Mouse (Mus musculus) ovary, postnatal 10 days (tissue): Measurements from ENCODE around the gene Mknk1.

Experiments used
- DNase-seq: peaks from one replicate; pipeline ENCODE4 v3.0.0; 2022; ENCODE audit warnings: low spot score

The Mknk1 gene

DNA sequence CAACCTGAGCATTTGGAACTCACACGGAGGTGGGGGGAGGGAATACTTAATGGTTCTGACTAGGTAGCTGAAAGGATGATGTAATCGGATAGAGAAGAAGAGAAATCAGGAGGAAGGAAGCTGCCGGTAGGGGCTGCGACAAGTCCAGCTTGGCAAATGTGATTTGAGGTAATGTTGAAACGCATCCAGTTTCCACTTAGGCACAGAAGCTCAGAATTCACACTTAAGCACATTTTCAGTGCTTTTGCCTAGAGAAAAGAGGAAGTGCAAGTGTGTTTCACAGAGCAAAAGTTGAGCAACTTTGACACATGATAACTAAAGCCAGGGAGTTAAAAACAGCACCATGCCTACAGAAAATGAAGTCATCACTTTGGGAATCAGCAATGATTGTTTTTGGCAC is 8.4 kb downstream of the Mknk1 start:
- no peak for DNase-seq

GRCm38 (mm10) chr4:115848083-115848482 is 9.1 kb downstream of the Mknk1 start:
- no peak for DNase-seq

GRCm38 (mm10) chr4:115848990-115849677 is 10.1 kb downstream of the Mknk1 start:
- DNase-seq = no peak

- no peak for DNase-seq
Measured at GRCm38 (mm10) chr4:115850111-115850510, 11.1 kb downstream of the Mknk1 start.

- DNase-seq = no peak
Measured at GRCm38 (mm10) chr4:115850631-115851030, 11.6 kb downstream of the Mknk1 start.

DNA sequence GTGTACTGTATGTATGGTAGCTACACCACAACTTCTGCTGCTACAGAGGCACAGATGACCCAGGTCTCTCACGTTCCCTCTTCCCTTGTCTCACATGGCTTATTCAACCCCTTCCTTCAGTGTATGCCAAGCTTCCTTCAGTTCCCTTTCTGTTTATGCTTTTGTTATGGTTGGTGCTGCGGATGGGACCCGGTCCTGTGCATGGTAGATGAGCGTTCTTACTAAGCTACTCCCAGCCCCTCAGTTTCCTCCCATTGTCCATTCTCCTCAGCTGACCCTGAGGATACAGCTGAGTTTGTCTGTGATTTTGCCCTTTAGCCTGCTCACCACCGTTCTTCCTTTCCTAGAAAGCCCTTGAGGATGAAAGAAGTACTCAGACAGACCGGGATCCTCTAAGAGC is 12.6 kb downstream of the Mknk1 start:
- DNase-seq = no peak

DNA sequence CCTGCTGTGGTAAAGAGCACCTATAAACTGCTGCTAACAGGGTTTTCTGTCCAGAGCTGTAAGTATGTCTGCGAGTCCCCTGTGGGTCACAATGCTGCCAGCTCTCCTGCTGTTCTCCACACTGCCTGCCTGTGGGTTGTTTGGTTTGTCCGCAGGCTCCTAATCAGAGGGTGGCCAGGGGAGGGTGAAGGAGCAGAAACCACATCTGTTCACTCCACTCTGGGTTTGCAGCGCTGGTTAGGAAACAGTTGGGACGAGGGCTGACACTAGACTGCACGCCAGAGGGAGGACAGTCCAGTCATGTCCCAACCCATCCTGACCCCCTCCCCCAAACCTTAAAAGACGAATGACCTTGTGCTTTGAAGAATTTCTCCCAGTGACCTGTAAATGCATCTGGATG is 16.1 kb downstream of the Mknk1 start:
- no peak for DNase-seq

- DNase-seq = no peak
Measured at GRCm38 (mm10) chr4:115855609-115856008, 16.6 kb downstream of the Mknk1 start.

- DNase-seq = no peak
Measured at GRCm38 (mm10) chr4:115856282-115856681, 17.3 kb downstream of the Mknk1 start.

- DNase-seq = no peak
Measured at GRCm38 (mm10) chr4:115857293-115857883, 18.4 kb downstream of the Mknk1 start.

- no peak for DNase-seq
Measured at GRCm38 (mm10) chr4:115863352-115863751, 24.4 kb downstream of the Mknk1 start.

DNA sequence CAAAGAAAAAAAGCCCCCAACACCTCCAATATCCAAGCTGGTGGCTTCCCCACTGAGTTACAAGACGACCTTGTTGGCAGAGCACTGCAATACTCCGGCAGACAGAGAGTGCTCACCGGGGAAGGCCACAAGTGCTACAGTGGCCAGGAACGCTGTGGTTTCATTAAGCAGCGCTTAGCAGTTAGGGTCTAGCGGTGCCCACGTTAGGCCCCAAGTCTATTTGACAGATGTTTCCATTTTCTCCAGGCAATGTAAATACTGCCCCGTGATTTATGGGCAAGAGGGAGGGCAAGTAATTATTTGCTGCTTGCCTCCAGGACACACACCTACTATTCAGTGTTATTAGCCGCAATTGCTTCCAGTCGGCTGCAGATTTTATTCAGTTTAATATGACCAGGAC is 24.9 kb downstream of the Mknk1 start:
- DNase-seq = no peak

GRCm38 (mm10) chr4:115869512-115870210 is 30.7 kb downstream of the Mknk1 start:
- no peak for DNase-seq

DNA sequence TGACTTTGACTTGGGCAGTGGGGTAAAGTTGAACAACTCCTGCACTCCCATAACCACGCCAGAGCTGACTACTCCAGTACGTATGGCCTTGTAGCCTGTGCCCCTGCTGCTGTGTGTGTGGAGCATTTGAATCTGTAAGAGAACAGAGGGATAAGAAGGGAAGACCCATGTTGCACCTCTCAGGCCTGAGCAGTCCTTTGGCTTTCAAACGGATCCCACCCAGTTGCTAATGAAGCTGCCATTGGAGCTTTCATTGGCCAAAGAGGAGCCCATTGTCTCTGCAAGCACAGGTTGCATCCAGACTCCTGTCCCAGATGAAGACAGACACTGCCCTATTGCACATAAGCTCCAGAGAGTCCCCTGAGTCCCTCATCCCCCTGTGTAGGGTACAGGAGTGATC is 34.2 kb downstream of the Mknk1 start:
- no peak for DNase-seq

DNA sequence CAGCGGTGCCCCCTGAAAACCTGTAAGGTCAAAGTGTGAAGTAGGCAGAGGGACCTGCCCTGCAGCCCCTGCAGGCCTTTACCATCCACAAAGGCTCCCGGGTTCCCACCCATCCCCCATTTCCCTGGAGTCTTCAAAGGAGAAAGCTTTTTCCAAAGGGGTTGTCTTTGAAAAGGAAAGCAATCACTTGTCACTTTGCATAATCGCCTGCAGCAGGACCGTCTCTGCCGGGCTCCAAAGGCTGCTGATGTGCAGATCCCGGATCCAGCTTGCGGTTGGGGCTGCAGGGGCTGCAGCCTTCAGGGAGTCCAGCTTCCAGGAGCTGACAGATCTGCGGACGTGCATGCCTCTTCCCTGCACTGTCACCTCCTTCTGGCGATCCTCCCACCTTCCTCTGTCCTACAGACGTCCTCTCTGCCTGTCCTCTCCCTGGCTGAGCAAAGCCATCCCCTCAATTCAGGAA is 39.2 kb downstream of the Mknk1 start:
- DNase-seq = no peak

GRCm38 (mm10) chr4:115878828-115879227 is 39.8 kb downstream of the Mknk1 start:
- DNase-seq = no peak

- no peak for DNase-seq
Measured at GRCm38 (mm10) chr4:115881183-115881582, 42.2 kb downstream of the Mknk1 start.

GRCm38 (mm10) chr4:115882195-115882594 is 43.2 kb downstream of the Mknk1 start:
- no peak for DNase-seq

- no peak for DNase-seq
Measured at GRCm38 (mm10) chr4:115884022-115884421, 45.0 kb downstream of the Mknk1 start, which contains the start of gene Kncn. TSS of gene Kncn (plus strand) at chr4:115884400.

GRCm38 (mm10) chr4:115885846-115886245 is 46.8 kb downstream of the Mknk1 start:
- no peak for DNase-seq

- no peak for DNase-seq
Measured at GRCm38 (mm10) chr4:115886875-115887274, 47.9 kb downstream of the Mknk1 start.

GRCm38 (mm10) chr4:115890066-115890465 is 51.1 kb downstream of the Mknk1 start:
- no peak for DNase-seq

DNA sequence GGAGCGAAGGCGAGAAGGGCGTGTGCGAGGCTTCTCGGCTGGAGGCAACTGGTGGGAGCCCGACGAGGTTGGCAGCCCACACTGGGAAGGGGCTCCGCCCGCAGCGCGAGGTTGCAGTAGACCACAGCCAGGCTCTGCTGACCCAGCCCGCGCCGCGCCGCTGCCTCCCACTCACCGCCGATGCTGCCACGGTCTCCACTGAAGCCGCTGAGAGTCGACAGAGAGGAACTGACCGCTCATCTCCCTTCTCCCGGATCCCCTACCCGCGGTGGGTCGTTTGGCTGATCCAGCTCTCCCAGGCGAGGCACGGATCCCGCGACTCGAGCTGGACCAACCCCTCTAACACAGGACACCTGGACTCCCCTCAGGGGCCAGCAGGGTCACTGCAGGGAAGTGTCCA is 51.6 kb downstream of the Mknk1 start, which contains the start of gene 6430628N08Rik:
TSS of gene 6430628N08Rik (plus strand) at position 113 of the 400 bp plus-strand sequence.
- no peak for DNase-seq
